Comparison of ENCODE assay signal across 13 mouse cellular contexts in the genomic region with DNA sequence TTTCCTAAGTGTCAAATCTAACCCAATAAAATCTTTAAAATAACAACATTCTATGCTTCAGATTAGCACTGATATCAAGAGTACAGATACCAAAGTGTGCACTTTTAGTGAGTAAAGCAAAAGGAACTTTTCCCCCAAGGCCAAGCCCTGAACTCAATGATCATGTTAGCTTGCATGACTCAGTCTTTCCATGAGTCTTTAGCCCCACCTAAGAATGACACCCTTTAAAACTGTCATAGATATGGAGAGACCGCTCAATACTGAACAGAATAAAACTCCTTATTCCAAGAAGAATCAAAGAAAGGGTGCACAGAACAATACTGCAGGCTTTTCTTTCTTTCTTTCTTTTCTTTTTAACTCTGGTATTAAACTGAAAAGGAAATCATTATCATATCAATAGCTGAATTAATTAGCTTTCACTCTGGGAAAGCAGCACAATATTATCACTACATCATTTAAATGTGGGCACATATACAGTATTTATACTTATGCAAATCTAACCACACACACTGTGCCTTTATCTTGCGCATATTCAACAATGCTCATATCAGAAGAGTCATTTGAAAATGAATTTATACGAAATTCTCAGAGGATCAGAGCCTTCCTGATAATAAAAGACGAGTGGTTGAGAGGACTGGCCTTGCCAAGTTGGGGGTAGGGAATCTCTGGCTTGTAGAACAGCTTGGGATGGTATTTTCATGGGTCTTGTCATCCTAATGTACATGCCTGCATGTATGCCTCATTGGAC. TPM values are rescaled to one million over a fixed set of nuclear protein-coding genes. Genes with fewer than 3 reads are reported as not detected.
DNase-seq lines count a peak whose midpoint lies in the region; ATAC-seq and TF ChIP-seq lines count a peak whose summit lies in the region.
"Had no signal": no experiment of that assay in that cellular context is flagged by ENCODE, and none has a peak within 500 bp of the region (broad histone marks: within the 10 kb centered on the region; RNA-seq: fewer than 3 reads in every experiment).

No protein-coding gene starts in this region.

- no peak overlapping the region for H3K4me3 ChIP-seq in intestine, embryonic 16.5 days (ENCODE audit: low read length)
- no peak overlapping the region for H3K4me3 ChIP-seq in intestine, embryonic 15.5 days (replicated peaks)
- H3K4me3 ChIP-seq in forebrain, embryonic 16.5 days (replicated peaks; ENCODE audit: low read length) = no peak overlapping the region
- no peak overlapping the region for H3K4me3 ChIP-seq in stomach, postnatal 0 days (ENCODE audit: low read depth, low read length)
- H3K4me3 ChIP-seq: liver, embryonic 13.5 days had no signal

- H3K27ac ChIP-seq in intestine, embryonic 16.5 days (ENCODE audit: low read length) = no peak overlapping the region
- no peak overlapping the region for H3K27ac ChIP-seq in intestine, embryonic 15.5 days
- H3K27ac ChIP-seq in forebrain, embryonic 16.5 days (ENCODE audit: low read length) = 0 out of 2 replicates have a peak overlapping the region, but pooled peaks have one; percentile 37
- H3K27ac ChIP-seq in stomach, postnatal 0 days (replicated peaks) = no peak overlapping the region
- H3K27ac ChIP-seq: liver, embryonic 13.5 days had no signal

- H3K9ac ChIP-seq in intestine, embryonic 16.5 days (ENCODE audit: low read depth, low read length) = no peak overlapping the region
- H3K9ac ChIP-seq in intestine, embryonic 15.5 days = no peak overlapping the region
- no peak overlapping the region for H3K9ac ChIP-seq in forebrain, embryonic 16.5 days (replicated peaks; ENCODE audit: low read depth, low read length)
- H3K9ac ChIP-seq in stomach, postnatal 0 days (ENCODE audit: low read length) = no peak overlapping the region
- H3K9ac ChIP-seq: liver, embryonic 13.5 days had no signal

- TF ChIP-seq CTCF in stomach, postnatal 0 days (IDR thresholded peaks at IDR 0.05; ENCODE audit: low read depth) = no peak

- 57% methylated on average over 4 of the region's 4 CpGs for WGBS in intestine, embryonic 16.5 days
- WGBS in intestine, embryonic 15.5 days = 62% methylated on average over 4 of the region's 4 CpGs
- 7% methylated on average over 4 of the region's 4 CpGs for WGBS in forebrain, embryonic 16.5 days
- 62% methylated on average over 4 of the region's 4 CpGs for WGBS in stomach, postnatal 0 days

- H3K9me3 ChIP-seq in intestine, embryonic 16.5 days (ENCODE audit: control insufficient read depth, low read length) = no peaks in the 10 kb centered on the region
- no peaks in the 10 kb centered on the region for H3K9me3 ChIP-seq in intestine, embryonic 15.5 days
- H3K9me3 ChIP-seq in forebrain, embryonic 16.5 days (ENCODE audit: control insufficient read depth, low read length) = no peaks in the 10 kb centered on the region
- H3K9me3 ChIP-seq in stomach, postnatal 0 days (ENCODE audit: control insufficient read depth, low read length) = no peaks in the 10 kb centered on the region
- H3K9me3 ChIP-seq: liver, embryonic 13.5 days had no signal

- 0 out of 2 replicates have a peak, but pooled peaks have one; percentile 14 for ATAC-seq in intestine, embryonic 16.5 days
- ATAC-seq in intestine, embryonic 15.5 days = no peak
- ATAC-seq in forebrain, embryonic 16.5 days = peak; percentile 94
- ATAC-seq in stomach, postnatal 0 days (ENCODE audit: low FRiP score, low TSS enrichment) = peak; percentile 64

- peaks cover 14% of the 10 kb centered on the region; the same call in 1 of the 2 replicates for H3K4me1 ChIP-seq in intestine, embryonic 16.5 days (ENCODE audit: control insufficient read depth, insufficient read depth, low read length)
- no peaks in the 10 kb centered on the region for H3K4me1 ChIP-seq in intestine, embryonic 15.5 days (replicated peaks)
- H3K4me1 ChIP-seq in forebrain, embryonic 16.5 days (replicated peaks; ENCODE audit: control insufficient read depth, insufficient read depth, low read length) = 0 out of 2 replicates have a peak, but pooled peaks cover 2% of the 10 kb centered on the region
- no peaks in the 10 kb centered on the region for H3K4me1 ChIP-seq in stomach, postnatal 0 days (replicated peaks; ENCODE audit: control insufficient read depth, insufficient read depth)

- H3K36me3 ChIP-seq in intestine, embryonic 16.5 days (ENCODE audit: control insufficient read depth, insufficient read depth, low read length) = no peaks in the 10 kb centered on the region
- H3K36me3 ChIP-seq in intestine, embryonic 15.5 days = no peaks in the 10 kb centered on the region
- H3K36me3 ChIP-seq in forebrain, embryonic 16.5 days (ENCODE audit: control insufficient read depth, insufficient read depth) = no peaks in the 10 kb centered on the region
- no peaks in the 10 kb centered on the region for H3K36me3 ChIP-seq in stomach, postnatal 0 days (ENCODE audit: control insufficient read depth, insufficient read depth, low read length)
- H3K36me3 ChIP-seq: liver, embryonic 13.5 days had no signal

- no peak overlapping the region for H3K4me2 ChIP-seq in intestine, embryonic 16.5 days (ENCODE audit: low read depth, low read length)
- H3K4me2 ChIP-seq in intestine, embryonic 15.5 days (replicated peaks) = no peak overlapping the region
- no peak overlapping the region for H3K4me2 ChIP-seq in forebrain, embryonic 16.5 days (ENCODE audit: low read length)
- no peak overlapping the region for H3K4me2 ChIP-seq in stomach, postnatal 0 days (replicated peaks; ENCODE audit: low read depth)
- H3K4me2 ChIP-seq: liver, embryonic 13.5 days had no signal

- peak; percentile 38 for DNase-seq in NIH3T3 (ENCODE audit: low read depth)
- DNase-seq in stomach, postnatal 0 days (ENCODE audit: low spot score) = no peak
- no peak for DNase-seq in lung, postnatal 36 days
- no peak for DNase-seq in lung, postnatal 14 days
- DNase-seq: heart, adult 18-20 months; kidney, adult 8-10 months; liver, embryonic 13.5 days; right cerebral cortex, postnatal 25 days; thymus, postnatal 25 days had no signal

- no peaks in the 10 kb centered on the region for H3K27me3 ChIP-seq in intestine, embryonic 16.5 days (replicated peaks; ENCODE audit: control insufficient read depth, insufficient read depth, low read length)
- H3K27me3 ChIP-seq in intestine, embryonic 15.5 days (replicated peaks) = no peaks in the 10 kb centered on the region
- H3K27me3 ChIP-seq in forebrain, embryonic 16.5 days (replicated peaks; ENCODE audit: control insufficient read depth, insufficient read depth, low read length) = no peaks in the 10 kb centered on the region
- H3K27me3 ChIP-seq in stomach, postnatal 0 days (ENCODE audit: control insufficient read depth, insufficient read depth, low read length) = no peaks in the 10 kb centered on the region
- H3K27me3 ChIP-seq: liver, embryonic 13.5 days had no signal

- no peak for TF ChIP-seq EP300 in stomach, postnatal 0 days (optimal IDR thresholded peaks at IDR 0.05)

RNA-seq across cellular contexts. Expression of a gene that starts 43.4 kb away (rescaled TPM):
- polyA plus RNA-seq in intestine, embryonic 16.5 days (2015; fragmentation: Nextera tagmentation; extraction: Ambion mirVana) = 13.1 and 13.6 TPM in 2 replicates
- 14.8 and 18.6 TPM in 2 replicates for polyA plus RNA-seq in intestine, embryonic 15.5 days (2015; fragmentation: Nextera tagmentation; extraction: Ambion mirVana)
- 10.2 and 12.0 TPM in 2 replicates for polyA plus RNA-seq in forebrain, embryonic 16.5 days (2015; fragmentation: Nextera tagmentation; extraction: Ambion mirVana)
- polyA plus RNA-seq in stomach, postnatal 0 days (2015; fragmentation: Nextera tagmentation; extraction: Ambion mirVana) = 5.4 and 6.4 TPM in 2 replicates

RNA-seq across cellular contexts. Expression of a gene that starts 46.2 kb away (rescaled TPM):
- polyA plus RNA-seq in intestine, embryonic 16.5 days (2015; fragmentation: Nextera tagmentation; extraction: Ambion mirVana) = 84.0 and 108 TPM in 2 replicates
- polyA plus RNA-seq in intestine, embryonic 15.5 days (2015; fragmentation: Nextera tagmentation; extraction: Ambion mirVana) = 55.1 and 57.9 TPM in 2 replicates
- polyA plus RNA-seq in forebrain, embryonic 16.5 days (2015; fragmentation: Nextera tagmentation; extraction: Ambion mirVana) = 0.12 and 0.27 TPM in 2 replicates
- polyA plus RNA-seq in stomach, postnatal 0 days (2015; fragmentation: Nextera tagmentation; extraction: Ambion mirVana) = 10.5 and 11.5 TPM in 2 replicates
- polyA plus RNA-seq: embryonic facial prominence, embryonic 14.5 days had no signal
